ENCODE assay signal across 18 mouse cellular contexts in the genomic region with DNA sequence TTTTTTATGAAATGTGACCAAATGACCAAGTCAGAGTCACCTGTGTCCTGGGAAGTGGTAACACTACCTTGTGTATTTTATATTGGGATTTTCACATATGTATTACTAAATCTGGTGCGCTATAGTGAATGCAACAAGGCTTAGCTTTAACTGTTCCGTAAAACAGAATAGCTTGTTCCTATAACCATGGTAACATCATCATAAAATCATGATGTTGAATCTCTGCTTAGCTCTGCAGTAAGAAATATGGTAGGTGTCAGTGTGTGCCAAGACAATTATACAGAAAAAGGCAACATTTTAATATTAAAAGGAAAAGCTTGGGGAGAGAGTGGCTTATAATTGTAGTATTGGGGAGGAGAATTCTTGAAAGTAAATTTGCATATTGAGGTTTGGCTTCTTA. TPM values are rescaled to one million over a fixed set of nuclear protein-coding genes. Genes with fewer than 3 reads are reported as not detected.
DNase-seq lines count a peak whose midpoint lies in the region; ATAC-seq and TF ChIP-seq lines count a peak whose summit lies in the region.
"Had no signal": no experiment of that assay in that cellular context is flagged by ENCODE, and none has a peak within 500 bp of the region (broad histone marks: within the 10 kb centered on the region; RNA-seq: fewer than 3 reads in every experiment).

No protein-coding gene starts in this region.

- no peak overlapping the region for H3K4me3 ChIP-seq in forebrain, embryonic 15.5 days
- no peak overlapping the region for H3K4me3 ChIP-seq in forebrain, embryonic 14.5 days (ENCODE audit: low read depth, low read length)
- H3K4me3 ChIP-seq in forebrain, postnatal 0 days (ENCODE audit: low read depth, low read length): no peak overlapping the region
- no peak overlapping the region for H3K4me3 ChIP-seq in forebrain, embryonic 10.5 days
- no peak overlapping the region for H3K4me3 ChIP-seq in layer of hippocampus, adult 2 months
- H3K4me3 ChIP-seq in stomach, postnatal 0 days (ENCODE audit: low read depth, low read length): no peak overlapping the region
- H3K4me3 ChIP-seq: embryonic facial prominence, embryonic 10.5 days; embryonic facial prominence, embryonic 12.5 days had no signal

- no peaks in the 10 kb centered on the region for H3K27me3 ChIP-seq in forebrain, embryonic 15.5 days
- no peaks in the 10 kb centered on the region for H3K27me3 ChIP-seq in forebrain, embryonic 14.5 days (replicated peaks; ENCODE audit: control insufficient read depth, insufficient read depth, low read length)
- no peaks in the 10 kb centered on the region for H3K27me3 ChIP-seq in forebrain, postnatal 0 days (ENCODE audit: insufficient read depth, low read length)
- H3K27me3 ChIP-seq in forebrain, embryonic 10.5 days (ENCODE audit: poor library complexity, severe bottlenecking): no peaks in the 10 kb centered on the region
- H3K27me3 ChIP-seq in stomach, postnatal 0 days (ENCODE audit: control insufficient read depth, insufficient read depth, low read length): no peaks in the 10 kb centered on the region
- H3K27me3 ChIP-seq: embryonic facial prominence, embryonic 12.5 days had no signal

- no peak for DNase-seq in forebrain, embryonic 14.5 days (ENCODE audit: low spot score)
- peak; percentile 34 for DNase-seq in forebrain, postnatal 0 days
- DNase-seq in forebrain, embryonic 10.5 days (ENCODE audit: extremely low spot score, low spot score): no peak
- DNase-seq in layer of hippocampus, adult 2 months (ENCODE audit: low spot score in 2 of 2): no peak
- DNase-seq in layer of hippocampus, adult 18-20 months (ENCODE audit: low spot score in 2 of 2): no peak
- peak; percentile 34 for DNase-seq in telencephalon, adult 2 months (ENCODE audit: low read depth, low spot score)
- no peak for DNase-seq in stomach, postnatal 0 days (ENCODE audit: low spot score)
- DNase-seq: adrenal gland, adult 2 months; adrenal gland, postnatal 10 days; adrenal gland, postnatal 25 days; cerebellum, adult 11-12 months; cerebellum, adult 2 months; cerebellum, adult 9-10 months; cerebellum, postnatal 10 days; cerebellum, postnatal 25 days had no signal

- no peak for TF ChIP-seq CTCF in forebrain, postnatal 0 days (IDR thresholded peaks at IDR 0.05; ENCODE audit: low read depth)
- TF ChIP-seq CTCF in layer of hippocampus, adult 2 months (conservative IDR thresholded peaks at IDR 0.05): no peak
- TF ChIP-seq CTCF in stomach, postnatal 0 days (IDR thresholded peaks at IDR 0.05; ENCODE audit: low read depth): no peak

- no peaks in the 10 kb centered on the region for H3K4me1 ChIP-seq in forebrain, embryonic 15.5 days
- H3K4me1 ChIP-seq in forebrain, embryonic 14.5 days (ENCODE audit: control insufficient read depth, insufficient read depth, low read length): no peaks in the 10 kb centered on the region
- H3K4me1 ChIP-seq in forebrain, postnatal 0 days (ENCODE audit: insufficient read depth): no peaks in the 10 kb centered on the region
- no peaks in the 10 kb centered on the region for H3K4me1 ChIP-seq in forebrain, embryonic 10.5 days
- no peaks in the 10 kb centered on the region for H3K4me1 ChIP-seq in stomach, postnatal 0 days (replicated peaks; ENCODE audit: control insufficient read depth, insufficient read depth)
- H3K4me1 ChIP-seq: embryonic facial prominence, embryonic 10.5 days; embryonic facial prominence, embryonic 12.5 days had no signal

- WGBS in forebrain, embryonic 15.5 days: 81% methylated on average over 2 of the region's 2 CpGs
- 93% methylated on average over 2 of the region's 2 CpGs for WGBS in forebrain, embryonic 14.5 days
- 57% methylated on average over 2 of the region's 2 CpGs for WGBS in forebrain, postnatal 0 days
- WGBS in forebrain, embryonic 10.5 days: over 99% methylated on average over 2 of the region's 2 CpGs
- 97% methylated on average over 2 of the region's 2 CpGs for WGBS in stomach, postnatal 0 days

- no peak overlapping the region for H3K27ac ChIP-seq in forebrain, embryonic 15.5 days (replicated peaks)
- no peak overlapping the region for H3K27ac ChIP-seq in forebrain, embryonic 14.5 days (ENCODE audit: low read depth, low read length)
- no peak overlapping the region for H3K27ac ChIP-seq in forebrain, postnatal 0 days (ENCODE audit: low read depth, low read length)
- no peak overlapping the region for H3K27ac ChIP-seq in forebrain, embryonic 10.5 days
- H3K27ac ChIP-seq in layer of hippocampus, adult 2 months: peak overlapping the region; percentile 62; the same call in 1 of the 2 replicates
- no peak overlapping the region for H3K27ac ChIP-seq in stomach, postnatal 0 days (replicated peaks)
- H3K27ac ChIP-seq: embryonic facial prominence, embryonic 10.5 days; embryonic facial prominence, embryonic 12.5 days had no signal

- H3K9me3 ChIP-seq in forebrain, embryonic 15.5 days: no peaks in the 10 kb centered on the region
- H3K9me3 ChIP-seq in forebrain, embryonic 14.5 days (replicated peaks; ENCODE audit: control insufficient read depth, low read length): no peaks in the 10 kb centered on the region
- no peaks in the 10 kb centered on the region for H3K9me3 ChIP-seq in forebrain, postnatal 0 days (ENCODE audit: low read length)
- no peaks in the 10 kb centered on the region for H3K9me3 ChIP-seq in forebrain, embryonic 10.5 days
- no peaks in the 10 kb centered on the region for H3K9me3 ChIP-seq in stomach, postnatal 0 days (ENCODE audit: control insufficient read depth, low read length)
- H3K9me3 ChIP-seq: embryonic facial prominence, embryonic 10.5 days; embryonic facial prominence, embryonic 12.5 days had no signal

- H3K4me2 ChIP-seq in forebrain, embryonic 15.5 days (replicated peaks): no peak overlapping the region
- H3K4me2 ChIP-seq in forebrain, embryonic 14.5 days (ENCODE audit: low read length): no peak overlapping the region
- no peak overlapping the region for H3K4me2 ChIP-seq in forebrain, postnatal 0 days (ENCODE audit: low read depth)
- H3K4me2 ChIP-seq in stomach, postnatal 0 days (replicated peaks; ENCODE audit: low read depth): no peak overlapping the region
- H3K4me2 ChIP-seq: embryonic facial prominence, embryonic 12.5 days had no signal

- H3K9ac ChIP-seq in forebrain, embryonic 15.5 days (replicated peaks): no peak overlapping the region
- H3K9ac ChIP-seq in forebrain, embryonic 14.5 days (ENCODE audit: low read length): no peak overlapping the region
- no peak overlapping the region for H3K9ac ChIP-seq in forebrain, postnatal 0 days
- no peak overlapping the region for H3K9ac ChIP-seq in stomach, postnatal 0 days (ENCODE audit: low read length)
- H3K9ac ChIP-seq: embryonic facial prominence, embryonic 12.5 days had no signal

- no peak for TF ChIP-seq EP300 in stomach, postnatal 0 days (optimal IDR thresholded peaks at IDR 0.05)

- H3K36me3 ChIP-seq in forebrain, embryonic 15.5 days: 0 out of 2 replicates have a peak, but pooled peaks cover 4% of the 10 kb centered on the region
- H3K36me3 ChIP-seq in forebrain, embryonic 14.5 days (ENCODE audit: control insufficient read depth, insufficient read depth, low read length): peaks cover 12% of the 10 kb centered on the region
- peaks cover 8% of the 10 kb centered on the region; the same call in 1 of the 2 replicates for H3K36me3 ChIP-seq in forebrain, postnatal 0 days (ENCODE audit: insufficient read depth)
- peaks cover 21% of the 10 kb centered on the region for H3K36me3 ChIP-seq in forebrain, embryonic 10.5 days (replicated peaks)
- H3K36me3 ChIP-seq in stomach, postnatal 0 days (ENCODE audit: control insufficient read depth, insufficient read depth, low read length): peaks cover 7% of the 10 kb centered on the region

- ATAC-seq in forebrain, embryonic 15.5 days (replicated peaks): peak; percentile 75; the same call in 1 of the 2 replicates
- no peak for ATAC-seq in forebrain, embryonic 14.5 days
- peak; percentile 93 for ATAC-seq in forebrain, postnatal 0 days
- ATAC-seq in stomach, postnatal 0 days (ENCODE audit: low FRiP score, low TSS enrichment): no peak

RNA-seq across cellular contexts. Expression of gene Nbas, which starts 45.0 kb away (rescaled TPM):
- 11.3 and 11.8 TPM in 2 replicates for polyA plus RNA-seq in forebrain, embryonic 15.5 days (2015; fragmentation: Nextera tagmentation; extraction: Ambion mirVana)
- polyA plus RNA-seq in forebrain, embryonic 14.5 days (2014; fragmentation: Nextera tagmentation; extraction: Ambion mirVana): 11.8 and 13.7 TPM in 2 replicates
- total RNA-seq in forebrain, postnatal 0 days (2014; rRNA removed): 26.7 and 32.2 TPM in 2 replicates
- polyA plus RNA-seq in forebrain, postnatal 0 days (2015; fragmentation: Nextera tagmentation; extraction: Ambion mirVana): 6.3 and 9.8 TPM in 2 replicates
- 13.4 and 14.8 TPM in 2 replicates for polyA plus RNA-seq in forebrain, embryonic 10.5 days (2016; fragmentation: Nextera tagmentation; extraction: Ambion mirVana)
- total RNA-seq in layer of hippocampus, adult 2 months (2021): 10 to 100 TPM; 34.5 to 36.8 TPM
- 10 to 100 TPM; 34.3 to 36.8 TPM for total RNA-seq in layer of hippocampus, adult 18-20 months (2021)
- polyA plus RNA-seq in stomach, postnatal 0 days (2015; fragmentation: Nextera tagmentation; extraction: Ambion mirVana): 9.1 and 11.5 TPM in 2 replicates

Comparison
In these comparisons a context has a peak if more than half of its experiments do, and no peak if none do; other contexts are left out.
1. ATAC-seq: peak in forebrain, embryonic 15.5 days (single experiment) and forebrain, postnatal 0 days (single experiment); none in forebrain, embryonic 14.5 days (single experiment) and stomach, postnatal 0 days (single experiment).
2. DNase-seq: peak in forebrain, postnatal 0 days (single experiment) and telencephalon, adult 2 months (single experiment); none in forebrain, embryonic 14.5 days (single experiment), forebrain, embryonic 10.5 days (single experiment), layer of hippocampus, adult 2 months (0 of 2), layer of hippocampus, adult 18-20 months (0 of 2) and stomach, postnatal 0 days (single experiment).